Mouse (Mus musculus): ENCODE data around the gene Chd9. TPM values are rescaled to one million over a fixed set of nuclear protein-coding genes. Genes with fewer than 3 reads are reported as not detected.

Chd9 gene
- polyA plus RNA-seq, 1 experiment from 2014 or later = 25.3 TPM

DNA sequence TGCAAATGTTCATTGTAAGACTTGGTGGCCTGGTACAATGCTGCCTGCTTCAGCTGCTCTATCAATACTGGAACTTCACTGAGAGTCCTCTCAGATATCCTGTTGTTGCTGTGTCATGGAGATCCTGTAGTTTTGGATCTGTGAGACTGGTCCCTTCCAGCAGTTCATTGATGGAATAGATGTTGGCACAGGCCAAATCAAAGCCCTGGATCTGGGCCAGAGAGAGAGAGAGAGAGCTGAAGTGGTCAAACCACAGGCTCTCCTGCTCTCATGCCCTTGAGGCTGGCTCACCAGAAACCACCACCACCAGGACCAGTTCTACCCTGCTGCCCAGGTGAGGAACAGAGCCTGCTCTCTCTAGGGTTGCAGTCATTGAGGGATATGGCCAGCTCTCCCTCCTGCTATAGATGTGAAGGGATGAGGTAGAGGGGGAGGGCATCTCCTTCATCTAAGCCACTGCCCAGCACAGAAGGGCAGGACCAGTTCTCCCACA is 231.0 kb downstream of the Chd9 start:
- Histone ChIP-seq H3K36me3 (ENCODE audit: control insufficient read depth, insufficient read depth, low read length) (no peaks in the 10 kb centered on the region), H3K4me1 (replicated peaks; ENCODE audit: control insufficient read depth, insufficient read depth, low read length) (peaks cover 5% of the 10 kb centered on the region; the same call in 1 of the 2 replicates), H3K27me3 (replicated peaks; ENCODE audit: control insufficient read depth, insufficient read depth, low read length) (no peaks in the 10 kb centered on the region), H3K4me3 (ENCODE audit: low read depth, low read length) (no peak overlapping the region), H3K9ac (ENCODE audit: low read depth, low read length) (no peak overlapping the region), H3K27ac (ENCODE audit: low read depth, low read length) (no peak overlapping the region), H3K9me3 (ENCODE audit: control insufficient read depth, low read length) (no peaks in the 10 kb centered on the region), H3K4me2 (no peak overlapping the region)
- DNase-seq (ENCODE audit: low spot score) (no peak), ATAC-seq (replicated peaks; ENCODE audit: low FRiP score) (no peak)

DNA sequence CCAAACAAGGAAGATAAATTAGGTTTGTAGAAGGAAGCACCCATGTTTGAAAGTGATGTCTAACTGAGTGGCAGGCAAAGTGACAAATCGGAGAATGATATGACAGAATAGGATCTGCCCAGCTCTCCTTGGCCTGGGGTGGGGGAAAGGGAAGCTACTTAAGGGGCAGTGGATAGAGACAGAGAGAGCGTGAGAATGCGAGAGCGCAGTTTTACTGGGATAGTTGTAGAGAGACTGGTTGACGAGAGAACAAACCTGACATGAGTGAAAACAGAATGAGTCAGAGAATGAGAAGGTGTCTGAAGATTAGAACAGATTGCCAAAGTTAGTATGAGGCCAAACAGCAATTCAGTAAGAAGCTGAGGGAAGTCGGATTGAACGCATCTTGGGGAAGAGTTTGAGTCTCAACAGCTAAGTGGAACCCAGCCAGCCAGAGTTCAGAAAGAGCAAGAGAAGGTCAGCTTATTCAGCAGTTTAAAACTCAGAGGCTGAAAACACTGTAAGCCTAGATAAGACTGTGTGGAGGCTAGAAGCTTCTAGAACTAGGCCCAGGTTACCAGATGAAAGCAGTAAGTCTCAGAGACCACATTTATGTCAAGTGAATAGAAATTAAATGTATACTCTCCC is 231.8 kb downstream of the Chd9 start:
- Histone ChIP-seq H3K4me3 (ENCODE audit: low read depth, low read length) (no peak overlapping the region), H3K9ac (ENCODE audit: low read depth, low read length) (no peak overlapping the region), H3K4me1 (replicated peaks; ENCODE audit: control insufficient read depth, insufficient read depth, low read length) (peaks cover 5% of the 10 kb centered on the region; the same call in 1 of the 2 replicates), H3K9me3 (ENCODE audit: control insufficient read depth, low read length) (no peaks in the 10 kb centered on the region), H3K36me3 (ENCODE audit: control insufficient read depth, insufficient read depth, low read length) (no peaks in the 10 kb centered on the region), H3K27me3 (replicated peaks; ENCODE audit: control insufficient read depth, insufficient read depth, low read length) (no peaks in the 10 kb centered on the region), H3K4me2 (no peak overlapping the region; the same call in 1 of the 2 replicates), H3K27ac (ENCODE audit: low read depth, low read length) (no peak overlapping the region)
- WGBS = 81% methylated on average over 7 of the region's 7 CpGs
- ATAC-seq (replicated peaks; ENCODE audit: low FRiP score) (peak; percentile 37), DNase-seq (ENCODE audit: low spot score) (no peak)

DNA sequence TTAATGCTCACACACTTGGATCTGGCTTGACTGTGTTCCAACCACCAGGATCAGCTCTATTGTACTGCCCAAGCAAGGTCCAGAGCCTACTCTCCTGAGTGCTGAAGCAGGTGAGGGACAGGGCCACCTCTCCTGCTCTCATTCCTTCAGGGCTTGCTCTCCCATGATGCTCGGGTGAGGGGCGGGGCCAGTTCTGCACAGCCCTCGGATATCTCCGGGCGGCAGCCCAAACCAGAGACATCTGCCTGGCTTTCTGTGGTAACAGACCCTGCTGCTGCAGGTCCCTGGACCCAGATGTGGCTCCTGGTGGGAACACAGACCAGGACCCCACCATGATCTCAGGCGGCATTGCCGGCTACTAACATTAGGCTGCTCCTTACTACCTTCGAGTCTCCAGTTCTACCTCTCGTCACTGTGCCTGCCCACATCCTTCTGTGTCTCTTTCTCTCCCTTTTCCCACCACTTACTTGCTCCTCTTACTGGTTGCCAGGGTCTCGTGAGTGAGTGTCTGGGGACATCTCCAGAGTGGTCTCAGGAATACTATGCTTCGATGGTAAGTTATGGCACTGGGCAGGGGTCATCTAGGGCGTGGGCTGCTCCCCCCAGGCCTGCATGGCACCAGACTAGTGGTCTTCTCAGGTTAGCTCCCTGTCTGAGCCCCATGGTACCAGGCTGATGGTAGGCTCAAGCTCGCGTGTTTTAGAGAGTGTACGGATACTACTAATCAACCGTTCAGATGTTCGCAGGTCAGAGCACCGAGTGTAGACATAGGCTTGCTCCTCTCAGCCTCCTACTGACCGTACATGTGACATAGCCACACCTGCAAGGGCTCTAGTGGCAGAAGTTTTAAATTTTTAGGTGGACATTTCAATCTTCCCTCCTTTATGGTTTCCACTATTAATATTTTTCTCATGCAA is 232.7 kb downstream of the Chd9 start:
- Histone ChIP-seq H3K4me3 (ENCODE audit: low read depth, low read length) (0 out of 2 replicates have a peak overlapping the region, but pooled peaks have one; percentile 21), H3K4me1 (replicated peaks; ENCODE audit: control insufficient read depth, insufficient read depth, low read length) (peaks cover 5% of the 10 kb centered on the region; the same call in 1 of the 2 replicates), H3K27ac (ENCODE audit: low read depth, low read length) (no peak overlapping the region), H3K27me3 (replicated peaks; ENCODE audit: control insufficient read depth, insufficient read depth, low read length) (no peaks in the 10 kb centered on the region), H3K9me3 (ENCODE audit: control insufficient read depth, low read length) (no peaks in the 10 kb centered on the region), H3K4me2 (peak overlapping the region; percentile 57), H3K9ac (ENCODE audit: low read depth, low read length) (peak overlapping the region; percentile 41; the same call in 1 of the 2 replicates), H3K36me3 (ENCODE audit: control insufficient read depth, insufficient read depth, low read length) (no peaks in the 10 kb centered on the region)
- ATAC-seq (replicated peaks; ENCODE audit: low FRiP score) (peak; percentile 87), DNase-seq (ENCODE audit: low spot score) (peak; percentile 48)
- 73% methylated on average over 19 of the region's 19 CpGs for WGBS

DNA sequence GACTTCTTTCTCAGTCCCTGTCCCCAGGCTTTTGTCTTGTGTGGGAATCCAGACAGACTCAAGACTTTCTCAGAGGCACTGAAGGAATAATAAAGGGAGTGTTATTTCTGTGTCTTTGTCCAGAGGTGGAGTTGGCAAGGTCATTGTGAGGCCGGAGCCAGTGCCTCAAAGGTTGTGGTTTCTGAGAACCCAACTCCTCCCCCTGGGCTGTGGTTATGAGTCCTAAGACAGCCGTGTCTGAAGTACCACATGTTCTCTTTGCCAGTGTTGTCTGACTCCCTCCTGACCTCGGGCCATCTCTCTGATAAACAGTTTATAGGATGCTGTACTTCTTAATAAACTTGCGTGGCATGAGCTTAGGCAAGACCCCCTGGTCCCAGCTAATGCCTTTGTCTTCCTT is 237.0 kb downstream of the Chd9 start:
- H3K9ac ChIP-seq (ENCODE audit: low read depth, low read length) = no peak overlapping the region
- WGBS = 40% methylated on average over 4 of the region's 4 CpGs
- no peak for DNase-seq (ENCODE audit: low spot score)

DNA sequence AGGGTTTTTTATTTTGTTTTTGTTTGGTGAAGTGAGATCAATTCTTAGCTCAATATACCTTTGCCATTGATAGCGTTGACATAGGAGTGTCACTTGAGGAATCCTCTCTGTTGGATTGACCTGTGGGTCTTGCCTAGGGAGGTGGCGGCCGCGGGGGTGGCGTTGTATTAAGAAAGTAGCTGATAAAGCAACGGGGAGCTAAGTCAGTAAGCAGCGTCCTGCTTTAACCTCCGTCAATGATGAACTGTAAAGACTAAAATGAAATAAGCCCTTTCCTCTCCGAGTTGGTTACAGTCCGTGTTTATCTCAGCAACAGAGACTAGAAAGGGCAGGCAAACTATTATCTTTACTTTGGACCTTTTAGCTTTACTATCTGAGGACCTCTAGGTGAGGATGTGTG is 241.3 kb downstream of the Chd9 start:
- Histone ChIP-seq H3K4me1 (replicated peaks; ENCODE audit: control insufficient read depth, insufficient read depth, low read length) (peaks cover 6% of the 10 kb centered on the region; the same call in 1 of the 2 replicates), H3K4me2 (peak overlapping the region; percentile 78), H3K27me3 (replicated peaks; ENCODE audit: control insufficient read depth, insufficient read depth, low read length) (no peaks in the 10 kb centered on the region), H3K9ac (ENCODE audit: low read depth, low read length) (peak overlapping the region; percentile 55), H3K27ac (ENCODE audit: low read depth, low read length) (0 out of 2 replicates have a peak overlapping the region, but pooled peaks have one; percentile 2), H3K4me3 (ENCODE audit: low read depth, low read length) (peak overlapping the region; percentile 76), H3K9me3 (ENCODE audit: control insufficient read depth, low read length) (no peaks in the 10 kb centered on the region), H3K36me3 (ENCODE audit: control insufficient read depth, insufficient read depth, low read length) (no peaks in the 10 kb centered on the region)
- 5% methylated on average over 10 of the region's 10 CpGs for WGBS
- DNase-seq (ENCODE audit: low spot score) = no peak
- peak; percentile 18; the same call in 1 of the 2 replicates for ATAC-seq (replicated peaks; ENCODE audit: low FRiP score)

More for the DNA sequence above, 237.0 kb downstream of the Chd9 start:
- Histone ChIP-seq H3K27ac (ENCODE audit: low read depth, low read length) (no peak overlapping the region), H3K4me2 (no peak overlapping the region), H3K9me3 (ENCODE audit: control insufficient read depth, low read length) (no peaks in the 10 kb centered on the region), H3K36me3 (ENCODE audit: control insufficient read depth, insufficient read depth, low read length) (no peaks in the 10 kb centered on the region), H3K27me3 (replicated peaks; ENCODE audit: control insufficient read depth, insufficient read depth, low read length) (no peaks in the 10 kb centered on the region), H3K4me3 (ENCODE audit: low read depth, low read length) (no peak overlapping the region), H3K4me1 (replicated peaks; ENCODE audit: control insufficient read depth, insufficient read depth, low read length) (peaks cover 4% of the 10 kb centered on the region; the same call in 1 of the 2 replicates)
- ATAC-seq (replicated peaks; ENCODE audit: low FRiP score) = no peak

DNA sequence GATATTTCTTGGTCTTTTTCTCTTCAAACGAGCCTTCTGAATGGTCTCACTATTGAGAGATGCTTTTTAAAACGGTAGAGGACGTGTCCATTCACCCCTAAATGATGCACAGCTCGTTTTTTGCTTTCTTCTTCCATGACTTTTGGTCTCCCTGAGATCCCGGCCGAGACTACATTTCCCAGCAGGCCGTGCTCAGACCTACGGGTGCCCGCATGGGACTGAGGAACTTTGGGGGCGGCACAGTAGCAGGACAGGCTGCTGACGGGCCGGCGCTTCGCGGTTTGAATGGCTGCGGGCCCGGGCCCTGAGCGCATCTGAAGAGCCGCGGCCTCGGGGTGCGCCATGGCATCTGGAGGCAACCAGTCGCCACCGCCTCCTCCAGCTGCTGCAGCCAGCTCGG is 241.7 kb downstream of the Chd9 start, which contains the start of gene Rbl2:
TSS of gene Rbl2 (plus strand) at position 224 of the 400 bp plus-strand sequence.
- Histone ChIP-seq H3K9ac (ENCODE audit: low read depth, low read length) (peak within 1 kb of the TSS; percentile 55), H3K36me3 (ENCODE audit: control insufficient read depth, insufficient read depth, low read length) (no peaks in the 10 kb centered on the region), H3K4me3 (ENCODE audit: low read depth, low read length) (peak within 1 kb of the TSS; percentile 76), H3K9me3 (ENCODE audit: control insufficient read depth, low read length) (no peaks in the 10 kb centered on the region), H3K4me2 (peak within 1 kb of the TSS; percentile 78), H3K27ac (ENCODE audit: low read depth, low read length) (peak within 1 kb of the TSS; percentile 19), H3K27me3 (replicated peaks; ENCODE audit: control insufficient read depth, insufficient read depth, low read length) (no peaks in the 10 kb centered on the region), H3K4me1 (replicated peaks; ENCODE audit: control insufficient read depth, insufficient read depth, low read length) (peaks cover 6% of the 10 kb centered on the region; the same call in 1 of the 2 replicates)
- peak; percentile 93 for DNase-seq (ENCODE audit: low spot score)
- under 1% methylated on average over 24 of the region's 25 CpGs for whole genome bisulfite sequencing
- ATAC-seq (replicated peaks; ENCODE audit: low FRiP score) = peak; percentile 96

DNA sequence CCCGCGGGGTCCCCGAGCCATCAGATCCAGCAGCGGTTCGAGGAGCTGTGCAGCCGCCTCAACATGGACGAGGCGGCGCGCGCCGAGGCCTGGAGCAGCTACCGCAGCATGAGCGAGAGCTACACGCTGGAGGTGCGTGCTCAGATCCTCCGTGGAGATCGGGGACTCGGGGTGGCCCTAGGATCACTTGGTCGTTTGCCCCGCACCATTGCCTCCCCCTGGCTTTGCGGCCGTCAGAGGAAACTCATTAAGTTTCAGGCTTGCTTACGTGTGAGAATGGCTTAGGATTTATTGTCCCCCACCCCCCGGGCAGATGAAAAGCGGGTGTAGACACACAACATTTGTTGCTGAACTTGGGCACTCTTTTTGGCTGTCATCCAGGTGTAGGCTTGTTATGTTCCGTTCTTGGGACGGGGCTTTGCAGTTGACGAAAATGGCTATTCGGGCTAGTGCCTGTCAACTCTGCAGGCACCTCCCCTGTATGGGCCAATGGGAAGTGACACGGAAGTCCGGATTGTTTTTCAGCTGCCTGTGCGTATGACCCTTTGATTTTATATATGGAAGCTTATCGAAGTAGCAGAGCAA is 242.2 kb downstream of the Chd9 start:
- DNase-seq (ENCODE audit: low spot score) (peak; percentile 71), ATAC-seq (replicated peaks; ENCODE audit: low FRiP score) (peak; percentile 83)
- H3K4me3 ChIP-seq (ENCODE audit: low read depth, low read length) = peak overlapping the region; percentile 76
- H3K36me3 ChIP-seq (ENCODE audit: control insufficient read depth, insufficient read depth, low read length) = no peaks in the 10 kb centered on the region
- H3K27ac ChIP-seq (ENCODE audit: low read depth, low read length) = peak overlapping the region; percentile 19
- H3K4me1 ChIP-seq (replicated peaks; ENCODE audit: control insufficient read depth, insufficient read depth, low read length) = peaks cover 6% of the 10 kb centered on the region; the same call in 1 of the 2 replicates
- under 1% methylated on average over 34 of the region's 34 CpGs for WGBS
- H3K27me3 ChIP-seq (replicated peaks; ENCODE audit: control insufficient read depth, insufficient read depth, low read length) = no peaks in the 10 kb centered on the region
- peak overlapping the region; percentile 55 for H3K9ac ChIP-seq (ENCODE audit: low read depth, low read length)
- no peaks in the 10 kb centered on the region for H3K9me3 ChIP-seq (ENCODE audit: control insufficient read depth, low read length)
- H3K4me2 ChIP-seq = peak overlapping the region; percentile 78
